Mouse (Mus musculus) thymus, adult 2 months (tissue): ENCODE data around the gene Lcn3.

Source experiments
- CTCF ChIP-seq: fragments of 200-500 bp; IDR thresholded peaks from 2 replicates; pipeline ENCODE4 v1.5.1; 2012; ENCODE audit warnings: mild to moderate bottlenecking, control low read depth, low read length, moderate library complexity, borderline replicate concordance; ENCODE audit not compliant: control insufficient read depth, poor library complexity, insufficient read depth; ENCODE audit errors: extremely low read depth
- POLR2A ChIP-seq: fragments of 200-500 bp; IDR thresholded peaks from 2 replicates; pipeline ENCODE4 v1.6.1; 2012; ENCODE audit warnings: mild to moderate bottlenecking, low read length, control low read depth, moderate library complexity; ENCODE audit not compliant: control insufficient read depth, poor library complexity, insufficient read depth; ENCODE audit errors: extremely low read depth

DNA sequence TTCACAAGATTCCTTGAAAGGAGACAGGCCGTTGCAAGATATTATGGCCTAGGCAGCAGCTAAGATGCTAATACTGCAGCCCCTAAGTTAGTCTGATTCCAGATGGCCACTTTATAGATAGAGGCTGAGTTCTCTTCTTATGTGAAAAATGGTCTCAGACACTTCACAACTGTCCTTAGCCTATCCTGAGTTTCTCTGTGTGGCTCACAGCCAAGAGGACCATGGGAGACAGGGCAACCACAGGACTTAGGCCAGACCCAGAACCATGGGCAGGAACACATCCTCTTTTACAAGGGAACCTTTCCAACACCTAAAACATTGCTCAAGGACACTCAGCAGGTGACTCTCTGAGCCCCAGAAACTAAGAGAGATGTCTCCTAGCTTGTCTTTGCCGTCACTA lies 8.1 kb downstream of the Lcn3 start:
- TF ChIP-seq POLR2A (no peak), CTCF (no peak)
